Mouse (Mus musculus) megakaryocyte, embryonic 14.5 days (primary cell): ENCODE results near the gene Mbd5.

ENCODE experiments used
- FLI1 ChIP-seq: IDR thresholded peaks from 2 replicates; pipeline ENCODE4 v1.6.1; 2012; ENCODE audit warnings: low read length, inconsistent platforms, mixed read lengths
- GATA1 ChIP-seq: IDR thresholded peaks from 3 replicates; pipeline ENCODE4 v1.6.1; 2012; ENCODE audit warnings: mixed read lengths, low read length, inconsistent platforms, borderline replicate concordance

GRCm38 (mm10) chr2:49354066-49354465 lies 404.8 kb downstream of the Mbd5 start:
- TF ChIP-seq FLI1 = no peak
- no peak for TF ChIP-seq GATA1
